Mouse (Mus musculus): ENCODE data around the gene Gltpd2.

- TF ChIP-seq CTCF (IDR thresholded peaks at IDR 0.05; ENCODE audit: control insufficient read depth, insufficient read depth, low read length) (no peak), POLR2A (IDR thresholded peaks at IDR 0.05; ENCODE audit: borderline replicate concordance, control insufficient read depth, low read depth, low read length) (no peak)
Observed at GRCm38 (mm10) chr11:70532839-70533238, 13.8 kb downstream of the Gltpd2 start, which contains the start of gene Gm40193.
